Mouse (Mus musculus) thymus, postnatal 0 days (tissue): ENCODE measurements at regions not wholly inside any gene's neighbourhood (a gene's known extent, or its start where the extent isn't known, plus 50 kb on each side); places are given as distances from the start of the nearest gene placed in this dataset.

Source experiments
- DNase-seq: peaks from one replicate; pipeline ENCODE4 v3.0.0-alpha.2; 2015; ENCODE audit warnings: low spot score

DNA sequence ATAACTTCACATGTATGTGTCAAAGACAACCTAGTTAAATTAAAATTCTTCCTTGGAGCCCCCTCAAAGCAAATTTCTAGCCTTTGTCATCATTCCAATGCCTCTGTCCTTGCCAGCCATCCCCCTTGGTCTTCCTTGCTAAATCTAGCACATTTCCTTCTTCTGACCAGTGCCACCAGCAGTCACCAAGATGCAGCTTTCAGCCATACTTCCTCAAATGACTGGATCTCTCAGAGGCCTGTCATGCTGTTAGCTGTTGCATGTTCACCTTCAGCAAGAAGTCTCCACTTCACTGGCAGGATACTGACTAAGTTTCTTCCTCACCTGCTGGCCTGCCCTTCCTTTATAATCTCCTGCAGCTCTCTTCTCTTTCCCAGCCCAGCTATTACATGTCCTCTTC, 261.3 kb downstream of the Pik3r1 start:
- DNase-seq: no peak

DNA sequence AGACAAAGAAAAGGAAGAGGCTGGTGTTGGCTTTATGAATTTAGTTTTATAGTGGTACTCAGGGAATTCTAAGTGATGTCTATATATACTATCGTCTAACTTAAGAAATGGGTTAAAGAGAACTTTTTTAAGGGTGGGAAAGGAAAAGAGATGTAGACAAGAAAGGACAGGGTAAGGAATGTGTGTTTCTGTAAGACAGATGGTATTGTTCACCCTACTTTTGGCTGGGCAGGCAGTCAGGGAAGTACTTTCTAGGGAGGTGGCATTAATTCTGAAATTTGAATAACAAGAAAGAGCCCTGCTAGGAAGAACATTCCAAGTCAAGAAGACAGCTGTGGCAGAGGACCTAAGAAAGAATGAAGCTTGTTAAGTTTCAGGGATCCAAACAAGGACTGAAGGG, 263.0 kb downstream of the Pik3r1 start:
- DNase-seq: no peak

DNA sequence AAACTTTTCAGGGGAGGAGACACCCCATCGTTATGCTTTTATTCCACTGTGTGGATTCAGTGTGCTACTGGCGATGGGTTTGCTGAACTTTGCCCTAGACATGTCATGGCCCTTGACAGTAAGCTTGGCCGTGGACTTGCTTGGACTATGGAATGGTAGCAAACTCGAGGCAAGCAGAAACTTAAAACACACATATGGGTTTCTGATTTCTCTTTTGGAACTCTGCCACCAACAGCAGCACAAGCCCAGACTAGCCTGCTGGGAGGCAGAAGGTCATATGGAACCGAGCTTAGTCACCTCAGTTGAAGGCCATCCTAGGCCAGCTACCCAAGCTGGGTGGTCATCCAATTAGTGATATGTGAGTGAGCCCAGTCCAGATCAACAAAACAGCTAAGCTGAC, 263.8 kb downstream of the Pik3r1 start:
- DNase-seq: no peak

DNA sequence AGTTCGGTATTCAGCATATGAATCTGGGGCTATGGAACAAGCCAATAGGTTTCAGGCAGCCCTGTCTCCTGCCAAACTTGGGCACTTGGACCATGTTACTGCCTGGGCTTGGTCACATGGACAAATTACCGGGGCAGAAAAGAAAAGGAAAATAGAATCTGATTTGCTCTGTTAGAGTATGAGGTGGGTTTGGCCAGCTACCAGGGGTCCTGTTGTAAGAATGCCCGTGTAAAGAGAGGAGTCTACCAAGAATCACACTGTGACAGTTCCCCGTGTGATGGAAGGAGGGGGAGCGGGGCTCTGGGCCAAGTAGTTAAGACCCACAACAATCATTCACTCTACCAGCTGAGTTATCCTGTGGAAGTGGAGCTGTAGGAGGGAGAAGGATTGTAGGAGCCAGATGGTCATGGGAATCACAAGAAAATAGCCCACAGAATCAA, 266.2 kb downstream of the Pik3r1 start:
- no peak for DNase-seq

DNA sequence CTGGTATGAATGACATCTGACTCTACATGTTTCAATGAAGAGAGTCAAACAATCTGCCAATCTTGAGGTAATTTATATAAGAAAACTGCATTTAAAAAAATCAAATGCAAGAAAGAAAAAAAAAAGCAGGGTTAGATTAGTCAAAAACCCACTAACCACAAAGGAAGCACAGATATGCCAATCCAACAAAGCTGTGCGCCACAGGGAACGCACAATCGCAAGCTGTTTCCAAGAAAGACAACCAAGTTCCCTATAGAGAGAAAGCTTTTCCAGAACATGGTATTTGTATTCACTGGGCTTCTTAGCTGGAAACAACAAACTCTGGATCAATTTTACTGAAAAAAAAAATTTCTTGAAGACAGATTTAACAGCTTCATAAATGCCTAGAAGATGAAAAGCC, 267.0 kb downstream of the Pik3r1 start:
- DNase-seq: no peak

DNA sequence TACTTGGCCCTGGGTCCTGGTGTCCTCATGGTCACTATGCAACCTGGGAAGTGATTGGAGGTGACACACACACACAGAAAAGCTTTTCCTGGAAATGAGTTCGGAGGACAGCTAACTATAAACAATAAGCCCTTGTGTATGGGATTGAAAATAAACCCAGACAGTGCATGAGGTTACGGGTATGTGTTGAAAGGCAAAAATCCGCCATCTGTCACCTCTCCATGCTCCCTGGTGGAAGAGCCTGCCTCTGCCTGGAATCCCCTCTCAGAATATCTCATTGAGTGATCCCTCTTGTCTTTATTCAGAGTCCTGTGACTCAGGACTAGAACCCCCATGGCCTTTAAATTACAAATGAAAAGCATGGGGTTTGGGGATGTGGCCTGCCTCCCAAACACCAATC, 276.2 kb downstream of the Pik3r1 start:
- DNase-seq: no peak

DNA sequence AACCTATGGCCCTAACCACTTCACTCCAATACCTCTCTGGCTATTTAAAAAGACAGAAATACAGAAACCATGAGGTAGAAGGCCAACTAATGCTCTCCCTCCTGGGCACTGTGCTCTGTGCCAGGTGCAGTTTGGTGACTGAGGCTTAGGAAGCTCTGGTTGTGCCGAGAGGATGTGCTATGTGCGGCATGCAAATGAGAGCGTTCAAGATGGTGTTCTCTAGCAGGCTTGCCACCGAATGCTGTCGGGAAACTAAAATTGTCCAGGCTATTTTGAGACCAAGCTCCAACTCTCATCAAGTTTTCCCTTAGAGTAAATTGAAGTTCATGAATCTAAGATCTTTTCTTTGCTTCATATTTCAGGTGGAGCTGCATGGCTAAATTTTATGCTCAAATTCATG, 277.1 kb downstream of the Pik3r1 start:
- no peak for DNase-seq

DNA sequence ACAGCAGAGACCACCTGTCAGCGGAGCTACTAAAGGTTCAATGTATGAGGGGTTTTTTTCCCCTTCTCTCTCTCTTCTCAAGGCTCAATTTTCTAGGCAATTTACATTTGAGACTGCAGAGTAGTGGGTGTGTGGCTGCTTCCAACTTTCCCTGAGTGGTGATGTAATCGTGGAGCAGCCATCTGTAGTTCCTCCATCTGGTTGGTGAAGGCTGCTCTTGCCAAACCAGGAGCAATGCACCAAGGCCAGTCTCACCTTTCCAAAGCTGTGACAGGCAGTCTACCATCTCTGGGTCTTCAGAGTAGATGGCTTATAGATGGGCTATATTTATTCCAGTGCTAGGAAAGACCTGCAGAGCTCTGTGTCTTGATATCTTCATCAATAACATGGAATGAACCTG, 280.4 kb downstream of the Pik3r1 start:
- DNase-seq: no peak

DNA sequence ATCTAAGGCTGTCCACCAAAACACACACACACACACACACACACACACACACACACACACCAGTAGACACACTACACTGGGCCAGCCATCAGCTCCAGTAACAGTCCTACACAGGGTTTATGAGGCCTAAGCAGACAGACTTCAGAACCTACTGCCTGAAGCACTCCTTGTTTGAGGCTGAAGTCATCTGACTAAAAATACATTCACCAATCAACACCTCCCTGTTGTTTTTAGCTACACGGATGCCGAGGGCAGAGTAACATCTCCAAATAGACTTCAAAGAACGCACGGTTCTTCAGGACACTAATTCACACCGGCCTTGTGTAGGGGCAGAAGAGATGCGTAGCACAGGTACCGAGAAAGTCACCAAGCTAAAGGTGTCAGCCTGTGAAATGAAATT, 282.2 kb downstream of the Pik3r1 start:
- DNase-seq: no peak

DNA sequence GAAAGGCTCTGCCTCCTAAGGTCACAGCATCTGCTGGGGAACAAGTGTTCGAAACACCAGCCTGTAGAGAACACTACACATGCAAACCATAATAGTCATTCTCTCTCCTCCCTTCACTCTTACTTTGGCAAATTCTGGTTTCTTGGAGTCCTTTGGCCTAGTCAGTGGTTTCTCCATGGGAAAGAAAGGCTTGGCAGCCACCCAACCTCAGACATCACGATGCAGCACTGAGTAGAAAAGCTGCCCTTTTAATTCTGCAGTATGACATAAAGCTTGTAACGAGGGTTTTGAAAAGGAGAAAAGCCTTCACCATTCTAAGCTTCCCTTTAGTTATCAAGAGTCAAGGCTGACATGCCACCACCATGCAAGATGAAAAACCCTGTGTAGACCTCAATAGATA, 284.2 kb downstream of the Pik3r1 start:
- DNase-seq: no peak

DNA sequence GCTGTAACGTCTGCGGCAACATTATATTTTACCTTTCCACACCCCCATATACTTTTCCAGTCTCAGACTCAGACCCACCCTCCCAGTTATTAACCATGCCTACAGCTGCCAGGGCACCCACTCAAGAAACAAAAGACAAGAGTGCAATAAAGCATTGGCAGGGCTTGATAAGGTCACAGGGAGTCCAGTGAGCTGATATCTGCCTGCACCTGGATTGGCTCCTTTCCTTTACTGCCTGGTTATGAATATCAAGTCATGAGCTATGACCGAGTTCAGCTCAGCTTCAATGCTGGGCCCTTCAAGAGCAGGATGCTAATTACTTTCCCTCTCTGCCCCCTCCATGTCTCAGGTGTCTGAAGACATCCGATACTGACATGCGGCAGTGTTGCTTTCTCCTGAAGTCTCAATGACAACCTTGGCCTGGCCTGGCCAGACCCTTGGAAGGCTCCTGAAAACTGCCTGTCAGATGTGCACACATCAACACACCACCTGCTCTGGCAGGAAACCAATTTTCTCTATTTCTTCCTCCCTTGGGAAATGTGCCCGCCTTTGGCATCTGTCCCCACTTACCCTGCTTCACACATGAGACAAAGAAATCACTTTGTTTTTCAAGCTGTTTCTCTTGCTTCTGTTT, 286.3 kb downstream of the Pik3r1 start:
- no peak for DNase-seq

DNA sequence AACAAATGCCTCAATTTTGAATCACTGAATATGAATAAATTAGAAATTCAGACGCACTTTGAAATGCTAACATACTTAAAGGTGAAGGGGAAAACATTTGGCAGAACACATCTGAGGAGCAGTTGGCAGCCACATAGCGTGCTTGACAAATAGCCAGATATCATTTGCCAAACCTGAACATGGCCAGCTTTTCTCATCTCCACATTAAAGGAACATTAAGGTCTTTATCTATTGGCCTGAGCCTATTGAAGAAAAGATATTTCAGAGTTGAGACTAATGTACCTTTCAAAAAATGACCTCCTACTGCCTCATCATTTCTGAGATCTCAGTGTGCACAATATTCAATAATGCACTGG, 288.7 kb downstream of the Pik3r1 start:
- no peak for DNase-seq

DNA sequence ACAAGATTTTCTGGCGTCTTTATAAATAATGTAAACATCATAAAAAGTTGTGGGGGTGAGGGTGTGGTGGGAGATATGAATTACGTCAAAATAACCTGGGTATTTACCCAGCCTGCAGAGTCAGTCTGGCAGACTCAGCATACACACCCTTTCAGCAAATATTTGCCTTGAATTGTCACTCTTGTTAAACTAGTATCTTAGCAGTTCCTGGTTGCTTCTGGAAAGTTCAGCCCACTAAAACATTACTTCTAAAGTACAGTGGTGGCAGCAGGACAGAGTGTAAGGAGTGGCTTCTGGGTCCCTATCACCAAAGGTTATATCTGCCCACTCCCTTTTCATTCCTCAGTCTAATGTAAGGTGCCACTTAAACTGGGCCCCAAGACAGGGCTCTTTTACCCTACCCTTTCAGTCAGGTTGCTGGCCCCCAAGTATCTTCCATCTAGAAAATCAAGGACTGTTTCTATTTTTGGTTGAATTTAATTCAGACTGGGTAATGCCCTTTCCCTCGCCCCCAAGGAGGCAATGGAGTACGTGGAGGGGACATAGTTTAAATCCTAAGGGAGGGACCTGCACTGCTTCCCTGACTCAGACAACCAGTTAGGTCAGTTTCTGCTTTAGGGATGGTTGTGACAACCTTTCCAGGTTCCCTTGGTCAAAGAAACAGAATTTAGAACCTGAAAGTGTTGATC, 289.3 kb downstream of the Pik3r1 start:
- no peak for DNase-seq

DNA sequence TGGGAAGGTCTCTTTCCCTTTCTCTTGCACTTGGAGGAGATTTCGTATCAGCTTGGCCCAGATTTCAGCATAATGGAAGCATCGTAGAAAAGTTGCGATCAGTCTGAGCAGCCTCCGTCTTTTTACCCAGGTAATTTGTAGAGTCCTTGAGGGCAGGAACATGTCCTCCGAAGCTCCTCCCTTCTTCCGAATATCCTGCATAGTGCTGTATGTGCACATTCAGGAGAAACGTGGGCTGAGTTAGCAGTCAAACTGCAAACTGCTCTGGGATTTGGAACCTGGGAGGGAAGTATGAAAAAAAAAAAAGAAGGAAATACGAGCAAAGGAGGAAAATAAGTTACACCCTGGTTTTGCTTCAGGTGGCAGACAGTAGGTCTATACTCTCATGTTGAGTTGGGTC, 294.7 kb downstream of the Pik3r1 start:
- no peak for DNase-seq

DNA sequence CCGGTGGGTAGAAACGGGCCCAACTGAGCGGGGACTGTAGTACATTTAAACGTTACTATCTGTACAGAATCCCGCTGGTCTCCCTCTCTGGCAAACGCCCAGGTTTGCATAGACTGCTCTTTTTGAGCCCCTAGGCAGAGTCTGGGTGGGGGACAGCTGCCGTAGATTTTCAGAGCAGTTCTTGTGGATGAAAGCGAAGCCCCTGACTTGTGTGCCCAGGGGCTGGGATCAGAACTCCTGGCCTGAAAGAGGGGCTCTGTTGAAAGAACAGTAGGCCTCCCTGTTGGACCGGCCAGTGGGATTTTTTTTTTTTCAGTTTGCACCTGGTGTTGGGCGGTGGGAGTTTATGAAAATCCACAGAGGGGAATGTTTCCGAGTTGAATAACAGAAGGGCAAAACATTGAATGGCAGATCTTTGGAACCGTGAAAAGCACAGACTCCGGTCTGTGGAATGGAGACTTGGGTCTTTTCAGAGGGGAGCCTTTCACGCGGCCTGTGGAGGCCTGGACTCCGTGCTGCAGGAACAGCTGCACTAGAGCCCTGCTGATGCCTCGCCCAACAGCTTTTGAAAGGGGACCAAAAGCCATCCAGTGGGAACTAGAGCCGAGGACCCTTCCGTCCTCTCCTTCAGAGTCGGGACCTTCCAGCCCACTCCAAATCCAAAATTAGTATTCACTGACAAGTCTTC, 297.3 kb downstream of the Pik3r1 start:
- DNase-seq: no peak

DNA sequence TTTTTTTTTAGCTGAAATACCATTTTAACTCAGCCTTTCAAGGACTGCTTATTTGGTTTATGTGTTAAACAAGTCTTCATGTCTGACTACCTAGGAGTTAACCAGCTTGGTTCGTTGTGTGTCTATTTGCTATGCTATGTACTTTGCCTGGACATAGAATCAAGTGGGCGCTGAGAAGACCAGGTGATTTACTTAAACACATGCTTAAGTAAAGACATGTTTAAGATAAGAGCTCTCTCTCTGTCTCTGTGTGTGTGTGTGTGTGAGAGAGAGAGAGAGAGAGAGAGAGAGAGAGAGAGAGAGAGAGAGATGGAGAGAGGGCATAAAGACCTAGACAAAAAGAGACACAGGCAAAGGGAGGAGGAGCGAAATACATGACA, 302.3 kb downstream of the Pik3r1 start:
- no peak for DNase-seq

DNA sequence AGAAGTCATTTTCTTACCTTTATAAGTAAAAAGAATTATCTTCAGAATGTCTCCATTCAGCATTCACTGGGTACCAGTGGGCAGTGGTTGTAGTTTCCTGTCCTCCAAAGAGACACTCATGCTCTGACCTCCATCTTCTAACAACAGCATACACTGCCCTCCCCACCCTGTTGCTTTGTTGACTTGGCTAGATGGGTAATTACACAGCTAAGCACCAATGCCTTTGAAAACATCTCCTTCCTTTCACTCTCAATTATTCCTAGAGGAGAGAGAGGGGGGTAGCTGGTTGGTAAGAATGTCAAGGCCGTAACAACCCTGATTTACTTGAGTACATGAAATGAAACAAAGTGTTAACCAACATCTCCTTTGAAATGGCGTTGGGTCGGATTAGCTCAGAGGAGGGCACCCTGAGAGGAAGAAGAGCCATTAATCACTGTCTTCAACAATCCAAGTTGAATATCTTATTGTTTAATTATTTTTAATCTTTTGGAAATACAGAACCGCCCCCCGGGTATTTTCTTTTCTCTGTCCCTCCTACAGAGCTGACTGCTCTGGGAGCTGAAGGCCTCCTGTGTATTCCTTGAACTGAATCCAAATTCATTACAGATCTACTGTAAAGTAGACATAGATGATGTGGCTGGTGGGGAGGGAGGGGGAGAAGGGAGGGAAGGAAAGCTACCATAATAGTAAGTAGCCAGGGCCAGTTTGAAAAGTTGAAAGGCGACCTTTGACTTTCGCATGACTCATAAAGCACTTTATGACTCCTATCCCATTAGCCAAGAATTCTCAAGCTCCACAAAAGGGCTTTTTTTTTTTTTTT, 302.9 kb downstream of the Pik3r1 start:
- no peak for DNase-seq

DNA sequence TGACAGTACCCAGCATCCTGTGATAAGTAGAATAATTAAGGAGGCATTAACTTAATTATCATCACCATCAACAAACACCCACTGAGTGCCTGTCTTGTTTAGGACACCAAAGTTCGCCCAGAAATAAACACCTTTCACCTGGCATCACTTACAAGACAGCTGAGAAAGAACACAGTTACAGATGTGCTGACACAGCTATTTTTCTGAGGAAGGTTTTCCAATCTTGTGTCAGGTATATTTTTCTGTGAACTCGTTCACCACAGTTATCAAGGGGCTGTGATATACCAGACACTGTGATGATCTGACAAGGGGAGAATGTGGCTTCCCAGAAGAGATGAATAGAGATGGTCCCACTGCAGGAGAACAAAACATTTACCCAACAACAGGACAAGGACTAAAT, 311.1 kb downstream of the Pik3r1 start:
- DNase-seq: no peak

DNA sequence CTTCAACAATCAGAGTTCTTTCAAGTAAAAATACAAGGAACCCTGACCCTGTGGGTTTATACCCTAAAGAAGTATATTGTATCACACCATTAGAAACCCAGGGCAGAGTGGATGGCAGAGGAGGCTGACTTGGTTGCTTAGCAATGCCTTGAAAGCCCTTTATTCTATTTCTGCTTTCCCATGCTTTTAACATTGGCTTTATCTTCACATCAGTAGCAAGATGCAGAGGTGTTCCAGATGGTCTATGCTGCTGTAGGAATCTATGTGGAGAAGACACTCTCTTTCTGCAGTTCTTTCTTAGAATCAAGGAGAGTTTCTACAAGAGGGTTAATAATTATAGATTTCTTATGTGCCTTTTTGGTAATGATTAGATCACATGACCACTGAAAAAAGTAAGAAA, 313.7 kb downstream of the Pik3r1 start:
- no peak for DNase-seq

DNA sequence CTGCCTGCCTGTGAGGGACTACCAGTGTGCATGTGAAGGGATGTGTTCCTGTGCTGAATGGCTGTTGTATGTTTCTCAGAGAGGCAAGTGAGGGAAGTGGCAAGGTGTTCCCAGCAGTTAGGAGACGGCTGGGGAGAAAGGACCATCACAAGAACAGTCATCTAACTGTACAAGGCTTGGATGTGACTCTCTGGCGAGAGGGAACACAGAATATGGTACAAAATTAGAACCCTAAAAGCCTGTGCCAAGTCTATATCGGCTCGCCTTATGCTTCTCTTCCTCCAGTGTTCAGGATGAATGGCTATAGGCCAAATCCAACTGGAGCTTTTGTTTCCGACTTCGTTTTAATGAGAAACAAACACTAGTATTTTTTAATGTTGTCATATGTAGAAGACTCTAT, 317.5 kb downstream of the Pik3r1 start:
- no peak for DNase-seq

DNA sequence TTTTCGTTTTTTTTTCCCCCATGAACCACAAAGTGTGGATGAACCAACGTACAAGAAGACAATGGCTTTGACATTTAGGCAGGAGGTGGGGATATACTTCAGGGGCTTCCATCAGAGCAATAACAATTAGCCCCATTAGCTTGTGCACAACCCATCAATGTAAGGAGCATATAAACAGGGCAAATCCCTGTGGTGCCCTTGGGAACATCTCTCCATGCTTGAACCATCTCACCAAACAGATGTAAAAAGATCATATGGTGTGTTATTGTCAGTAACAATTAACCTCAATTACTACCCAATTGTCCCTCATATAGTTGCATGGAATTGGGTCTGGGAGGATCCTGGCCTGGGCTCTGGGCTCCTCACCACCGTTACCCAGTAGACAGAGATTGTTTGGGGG, 328.5 kb downstream of the Pik3r1 start:
- DNase-seq: no peak

DNA sequence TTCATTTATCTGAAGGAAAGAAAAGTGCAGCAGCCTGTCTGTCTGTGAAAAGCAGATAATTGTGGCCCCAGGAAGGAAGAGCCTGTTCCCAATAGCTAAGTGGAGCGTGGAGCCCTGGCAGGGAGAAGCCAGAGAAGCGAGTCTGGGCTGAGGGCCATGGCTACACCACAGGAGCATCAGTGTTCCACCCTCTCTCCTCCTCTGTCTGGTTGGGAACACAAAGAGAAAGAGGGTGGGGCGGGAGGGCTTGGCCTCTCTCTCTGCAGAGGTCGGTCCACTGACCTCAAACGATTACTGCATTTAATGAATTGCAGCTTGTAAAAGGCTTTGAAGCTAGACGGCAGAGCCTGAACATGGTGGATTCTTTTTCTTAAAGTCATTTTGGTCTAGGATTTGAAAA, 329.0 kb downstream of the Pik3r1 start:
- no peak for DNase-seq
